Mouse (Mus musculus) B cell, adult 2 months (primary cell): Measurements from ENCODE around the gene Ireb2.
"Not testable (repeated sequence)": the region's sequence is repeated elsewhere in the genome, so short reads cannot be mapped to it uniquely, and the experiment has no call there.

Experiments
- DNase-seq, 2 experiments: peaks; one replicate each; pipeline ENCODE4 v3.0.0; 2022

Gene Ireb2

GRCm38 (mm10) chr9:54863363-54864281 lies at the start of gene Ireb2:
Ireb2 (plus strand) TSS chr9:54863789.
- DNase-seq = peak; percentile 99

GRCm38 (mm10) chr9:54816508-54817201 lies 46.9 kb upstream of the Ireb2 start:
- DNase-seq = no peak

DNA sequence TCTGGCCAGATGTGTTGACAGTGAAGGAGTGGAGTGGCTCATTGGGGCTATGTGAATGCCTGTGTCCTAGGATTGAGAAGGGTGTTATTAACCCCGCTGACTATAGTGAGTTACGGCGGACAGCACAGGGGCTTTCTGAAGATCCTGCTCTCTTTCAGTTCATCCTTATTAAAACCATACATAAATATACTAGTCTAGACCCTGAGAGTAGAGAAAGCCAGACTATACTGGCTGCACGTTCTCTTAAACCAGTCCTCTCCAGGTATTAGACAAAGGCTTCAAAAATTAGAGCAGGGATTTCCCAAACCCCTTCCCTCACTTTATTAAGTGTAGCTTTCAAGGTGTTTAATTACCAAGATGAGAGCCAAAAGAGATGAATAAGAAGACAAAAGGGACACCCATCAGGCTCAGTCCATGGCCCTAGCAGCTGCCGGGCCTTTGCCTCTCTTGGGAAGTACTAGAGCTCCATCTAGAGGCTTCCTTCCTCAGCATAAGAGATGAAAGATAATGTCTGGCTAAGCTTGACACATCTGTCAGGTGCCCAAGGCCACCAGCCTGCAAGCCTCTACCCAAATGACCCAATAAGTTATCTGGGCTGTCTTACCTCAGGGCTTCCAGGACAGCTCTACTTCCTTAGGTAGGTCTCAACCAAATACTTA lies 42.0 kb upstream of the Ireb2 start:
- peak; percentile 4 to 24 for DNase-seq

DNA sequence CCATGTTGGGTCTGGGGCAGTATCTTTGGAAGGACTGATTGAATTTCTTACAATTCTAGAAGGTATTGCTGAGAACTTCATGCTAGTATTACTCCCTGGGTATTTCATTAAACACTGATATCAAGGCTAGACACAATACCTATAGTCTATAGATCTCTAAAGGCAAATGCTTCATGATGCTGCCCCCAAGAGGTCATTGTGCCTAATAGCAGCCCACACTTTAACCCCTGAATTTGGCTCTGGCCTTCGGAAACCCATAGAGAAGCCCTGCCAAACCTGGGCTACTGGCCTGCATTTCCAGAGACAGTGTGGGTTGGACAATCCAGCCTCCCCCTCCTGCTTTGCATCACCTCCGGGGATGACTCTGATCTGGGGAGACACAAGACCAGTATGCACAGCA lies 33.8 kb upstream of the Ireb2 start:
- DNase-seq = peak; percentile 16 to 23

GRCm38 (mm10) chr9:54830624-54831023 lies 33.0 kb upstream of the Ireb2 start:
- peak; percentile 24 to 33 for DNase-seq

- DNase-seq = no peak
Measured at GRCm38 (mm10) chr9:54833831-54834230, 29.8 kb upstream of the Ireb2 start.

- not testable (repeated sequence) for DNase-seq
Measured at GRCm38 (mm10) chr9:54835951-54836717, 27.5 kb upstream of the Ireb2 start.

DNA sequence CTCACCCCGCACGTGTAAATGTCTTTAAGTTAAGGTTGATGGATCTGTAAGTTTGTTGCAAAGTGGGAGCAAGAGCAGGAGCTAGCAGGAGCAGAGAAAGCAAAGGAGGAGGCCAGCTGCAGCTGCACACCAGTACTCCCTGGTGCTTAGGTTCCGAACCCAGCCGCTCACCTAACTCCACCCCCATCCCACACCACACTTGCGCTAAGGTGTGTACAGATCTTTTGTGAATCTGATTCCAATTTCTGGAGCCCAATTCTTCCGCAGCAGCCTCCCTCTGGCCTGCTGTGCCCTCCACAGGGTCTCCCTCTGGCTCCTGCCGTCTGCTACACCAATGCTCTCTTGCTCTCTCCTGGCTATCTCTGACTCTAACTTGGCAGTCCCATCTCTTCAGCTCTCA lies 25.8 kb upstream of the Ireb2 start:
- DNase-seq = no peak

- no peak for DNase-seq
Measured at GRCm38 (mm10) chr9:54840145-54840544, 23.4 kb upstream of the Ireb2 start.

- no peak for DNase-seq
Measured at GRCm38 (mm10) chr9:54842311-54842710, 21.3 kb upstream of the Ireb2 start.

DNA sequence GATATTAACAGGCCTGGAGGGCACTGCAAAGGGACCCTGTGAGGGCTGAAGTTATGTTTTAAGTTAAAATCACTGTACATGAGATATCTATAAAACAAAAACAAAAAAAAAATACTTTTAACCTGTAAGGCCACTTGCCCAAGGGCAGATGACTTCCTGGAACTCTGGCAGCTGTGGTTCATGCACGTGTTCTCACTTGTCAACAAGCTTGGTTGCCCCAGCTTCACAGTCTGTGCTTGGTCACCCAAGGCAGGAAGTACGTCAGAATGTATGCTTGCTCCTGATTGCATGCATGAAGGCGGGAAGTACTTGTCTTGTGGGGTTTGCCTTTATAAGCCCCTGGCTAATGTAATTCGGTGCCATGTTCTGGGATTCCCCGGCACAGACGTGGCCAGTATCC lies 19.7 kb upstream of the Ireb2 start:
- DNase-seq = no peak

DNA sequence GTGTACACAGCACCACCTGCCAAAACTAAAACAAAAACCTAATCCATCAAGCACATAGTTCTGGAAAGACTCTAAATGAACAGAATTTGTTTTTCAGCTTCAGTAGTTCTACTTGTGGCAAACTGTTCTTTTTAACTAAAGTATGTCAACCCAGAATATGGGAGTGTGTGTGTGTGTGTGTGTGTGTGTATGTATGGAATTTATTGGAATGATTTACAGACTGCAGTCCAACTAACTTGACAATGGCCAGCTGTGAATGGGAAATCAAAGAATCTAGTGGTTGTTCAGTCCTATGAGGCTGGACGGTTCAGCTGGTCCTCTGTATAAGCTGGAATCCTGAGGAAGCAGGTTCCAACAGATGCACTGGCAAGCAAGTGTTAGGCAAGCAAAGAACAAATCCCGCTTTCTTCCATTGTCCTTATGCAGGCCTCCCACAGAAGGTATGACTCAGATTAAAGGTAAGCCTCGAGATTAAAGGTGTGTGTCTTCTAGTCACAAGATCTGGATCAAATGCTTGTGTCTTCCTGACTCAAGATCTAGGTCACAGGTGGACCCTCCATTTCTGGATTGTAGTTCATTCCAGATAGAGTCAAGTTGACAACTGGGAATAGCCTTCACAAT lies 18.9 kb upstream of the Ireb2 start:
- DNase-seq = no peak

DNA sequence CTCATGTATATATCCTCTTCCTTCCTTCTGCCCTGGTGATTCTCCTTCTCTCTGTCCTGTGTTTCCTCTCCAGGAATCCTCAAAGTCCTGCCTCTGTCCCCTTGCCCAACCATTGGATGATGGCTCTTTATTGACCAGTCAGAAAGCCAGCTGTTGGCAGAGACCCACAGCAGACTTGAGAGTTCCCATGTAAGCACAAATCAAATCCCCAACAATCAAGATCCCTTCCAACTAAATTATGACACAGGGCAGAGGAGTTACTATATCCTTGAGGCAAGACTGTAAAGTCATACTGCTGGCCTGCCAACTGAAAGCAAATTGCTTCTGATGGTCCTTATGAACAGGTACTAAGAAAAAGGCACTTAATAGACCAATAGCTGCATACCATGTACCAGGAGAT lies 15.4 kb upstream of the Ireb2 start:
- DNase-seq = no peak

GRCm38 (mm10) chr9:54853036-54853435 lies 10.6 kb upstream of the Ireb2 start:
- not testable (repeated sequence) for DNase-seq

DNA sequence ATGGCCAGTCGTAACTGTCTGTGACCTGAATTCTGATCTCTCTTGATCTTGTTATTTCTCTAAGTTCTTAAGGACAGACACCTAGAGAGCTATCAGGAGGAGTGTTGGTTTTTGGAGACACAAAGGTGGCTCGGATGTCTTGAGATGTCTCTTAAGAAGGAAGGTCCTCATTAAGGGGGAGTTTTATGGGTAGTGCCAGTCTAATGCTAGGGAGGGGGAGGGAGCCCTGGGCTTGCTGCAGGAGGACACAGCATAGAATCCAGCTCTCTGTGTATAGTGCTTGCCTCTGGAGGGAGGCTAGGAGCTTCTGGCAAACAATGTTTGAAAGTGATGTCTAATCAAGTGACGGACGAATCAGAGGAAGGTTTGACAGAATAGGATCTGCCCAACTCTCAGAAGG lies 10.0 kb upstream of the Ireb2 start:
- DNase-seq = no peak

- no peak for DNase-seq
Measured at GRCm38 (mm10) chr9:54855638-54856037, 8.0 kb upstream of the Ireb2 start.

GRCm38 (mm10) chr9:54856121-54856520 lies 7.5 kb upstream of the Ireb2 start:
- DNase-seq = no peak

DNA sequence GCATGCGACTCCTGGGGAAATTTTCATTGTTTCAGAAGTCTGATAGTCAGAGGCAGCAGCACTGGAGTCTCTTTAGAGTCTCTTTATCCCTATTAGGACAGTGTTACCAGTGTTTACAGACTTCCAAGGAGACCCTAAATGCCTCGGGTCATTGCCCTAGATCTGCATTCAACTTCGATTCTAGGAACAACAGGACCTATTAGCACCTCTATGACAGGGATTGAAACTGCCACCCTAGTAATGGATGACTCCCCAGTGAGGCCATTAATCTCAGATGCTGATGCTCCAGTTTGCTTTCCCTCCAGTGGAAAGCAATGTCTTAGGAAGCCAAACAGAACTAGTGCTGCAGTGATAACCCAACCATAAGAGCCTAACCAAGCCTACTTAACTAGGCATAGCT lies 6.1 kb upstream of the Ireb2 start:
- no peak for DNase-seq

DNA sequence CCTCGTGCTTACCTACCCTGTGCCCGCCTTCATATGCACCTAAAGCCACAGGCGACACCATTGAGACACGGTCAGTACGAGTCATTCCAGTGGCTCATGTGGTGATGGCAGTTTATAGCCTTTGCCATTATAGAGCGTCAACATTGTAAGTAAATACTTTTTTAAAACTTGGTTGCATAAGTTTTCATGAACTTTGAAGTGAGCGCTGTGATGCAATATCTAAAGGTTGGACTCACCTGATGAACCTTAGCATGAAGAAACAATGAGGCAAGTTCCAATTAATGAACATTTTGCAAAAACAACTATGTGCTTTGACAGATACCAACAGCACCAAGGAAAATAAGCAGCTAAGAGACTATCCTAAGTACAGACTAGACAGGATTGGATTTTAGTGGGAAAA lies 3.1 kb upstream of the Ireb2 start:
- no peak for DNase-seq

DNA sequence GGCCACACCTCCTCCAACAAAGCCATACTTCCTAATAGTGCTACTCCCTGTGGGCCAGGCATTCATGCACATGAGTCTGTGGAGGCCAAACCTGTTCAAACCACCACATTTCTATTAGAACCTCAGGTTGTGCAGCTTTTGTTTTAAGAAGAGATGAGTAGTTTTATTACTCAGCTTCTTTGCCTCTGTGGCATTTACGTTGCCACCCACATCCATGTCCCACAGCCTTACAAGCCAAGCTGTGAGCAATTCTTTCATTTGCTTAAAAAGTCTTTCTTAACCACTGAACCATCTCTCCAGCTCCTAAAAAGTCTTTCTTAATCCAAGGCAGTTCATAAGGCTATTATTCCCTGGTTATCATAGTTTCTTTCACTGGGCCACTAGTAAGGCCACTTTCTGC lies 15.2 kb downstream of the Ireb2 start:
- DNase-seq = no peak

- DNase-seq = no peak
Measured at GRCm38 (mm10) chr9:54892111-54892510, 28.5 kb downstream of the Ireb2 start.

DNA sequence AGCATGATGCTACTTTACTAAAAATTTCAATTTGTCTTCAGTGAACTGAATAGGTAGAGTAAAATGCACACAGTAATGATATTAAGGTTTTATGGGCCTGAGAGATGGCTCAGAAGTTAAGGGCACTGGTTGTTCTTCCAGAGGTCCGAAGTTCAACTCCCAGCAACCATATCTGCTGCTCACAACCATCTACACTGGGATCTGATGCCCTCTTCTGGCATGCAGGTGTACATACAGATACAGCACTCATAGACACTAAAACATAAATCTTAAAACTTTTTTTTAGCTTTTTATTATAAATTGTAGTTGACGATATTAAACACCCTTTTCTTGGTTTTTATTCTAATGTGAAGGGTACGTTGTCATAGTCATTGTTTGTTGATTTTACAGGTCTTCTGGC lies 33.5 kb downstream of the Ireb2 start:
- no peak for DNase-seq
